Mouse (Mus musculus): ENCODE data around the gene Batf2. TPM values are rescaled to one million over a fixed set of nuclear protein-coding genes. Genes with fewer than 3 reads are reported as not detected.

Batf2 gene
- not detected in 2 replicates for polyA plus RNA-seq (2016; fragmentation: Nextera tagmentation; extraction: Ambion mirVana)

GRCm38 (mm10) chr19:6140678-6141393 lies at the start of gene Batf2:
Gene Batf2, plus strand, starts transcription at chr19:6140983.
- Histone ChIP-seq H3K4me3 (peak within 1 kb of the TSS; percentile 88), H3K9me3 (no peaks in the 10 kb centered on the region), H3K36me3 (replicated peaks) (peaks cover 29% of the 10 kb centered on the region), H3K4me1 (peaks cover 22% of the 10 kb centered on the region), H3K27ac (replicated peaks) (peak within 1 kb of the TSS; percentile 99), H3K27me3 (replicated peaks; ENCODE audit: low read depth, poor library complexity, severe bottlenecking) (no peaks in the 10 kb centered on the region)
- peak; percentile 96 for DNase-seq (ENCODE audit: low spot score)
- WGBS: under 1% methylated on average over 68 of the region's 68 CpGs

DNA sequence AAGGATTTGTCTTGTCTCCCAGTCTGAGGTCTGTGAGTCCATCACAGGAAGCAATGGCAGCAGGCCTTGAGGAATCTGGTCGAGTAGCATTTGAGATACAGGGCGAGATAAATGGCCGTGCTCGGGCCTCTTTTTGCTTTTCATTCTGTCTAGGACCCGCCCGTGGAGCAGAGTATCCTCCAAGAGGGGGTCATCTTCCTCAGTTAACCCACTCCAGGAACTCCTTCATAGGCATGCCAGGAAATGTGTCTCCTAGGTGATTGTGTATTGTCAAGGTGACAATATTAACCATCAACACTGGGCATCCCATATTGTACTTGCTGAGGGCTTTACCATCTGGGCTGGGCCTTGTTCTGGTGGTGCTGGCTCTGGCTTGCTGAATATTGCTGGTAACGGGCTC lies 46.7 kb upstream of the Batf2 start, which contains the start of gene AC131692.1:
TSS of gene AC131692.1 (plus strand) at position 301 of the 400 bp plus-strand sequence.
- no peaks in the 10 kb centered on the region for H3K27me3 ChIP-seq (replicated peaks; ENCODE audit: low read depth, poor library complexity, severe bottlenecking)
- H3K36me3 ChIP-seq (replicated peaks): peaks cover 97% of the 10 kb centered on the region
- DNase-seq (ENCODE audit: low spot score): no peak
- no peaks in the 10 kb centered on the region for H3K9me3 ChIP-seq
- WGBS: 95% methylated on average over 7 of the region's 7 CpGs
- H3K4me1 ChIP-seq: no peaks in the 10 kb centered on the region
- no peak within 1 kb of the TSS for H3K27ac ChIP-seq (replicated peaks)
- H3K4me3 ChIP-seq: no peak within 1 kb of the TSS

DNA sequence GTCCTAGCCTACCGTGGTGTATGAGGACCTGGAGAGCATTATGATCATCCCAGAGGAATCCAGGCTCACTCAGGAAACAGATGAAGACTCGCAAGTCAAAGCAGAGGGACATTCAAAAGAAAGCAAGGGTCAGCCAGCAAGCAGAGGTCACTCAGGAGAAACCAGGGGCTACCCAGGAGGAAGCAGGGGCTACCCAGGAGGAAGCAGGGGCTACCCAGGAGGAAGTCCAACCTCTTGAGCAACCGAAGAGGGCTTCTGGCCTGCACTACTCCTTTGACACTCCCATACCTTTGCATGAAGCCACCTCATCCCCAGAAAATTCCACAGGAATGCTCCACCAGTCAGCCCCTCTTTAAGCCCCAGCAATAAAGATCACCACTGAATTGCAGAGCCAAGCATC lies 42.9 kb upstream of the Batf2 start:
- no peak for DNase-seq (ENCODE audit: low spot score)
- Histone ChIP-seq H3K27me3 (replicated peaks; ENCODE audit: low read depth, poor library complexity, severe bottlenecking) (no peaks in the 10 kb centered on the region), H3K9me3 (no peaks in the 10 kb centered on the region), H3K4me1 (peaks cover 15% of the 10 kb centered on the region), H3K4me3 (no peak overlapping the region), H3K27ac (replicated peaks) (no peak overlapping the region), H3K36me3 (replicated peaks) (peaks cover 73% of the 10 kb centered on the region)
- 92% methylated on average over 3 of the region's 3 CpGs for WGBS

- Histone ChIP-seq H3K9me3 (no peaks in the 10 kb centered on the region), H3K4me3 (no peak overlapping the region), H3K4me1 (peaks cover 21% of the 10 kb centered on the region), H3K36me3 (replicated peaks) (peaks cover 45% of the 10 kb centered on the region), H3K27me3 (replicated peaks; ENCODE audit: low read depth, poor library complexity, severe bottlenecking) (no peaks in the 10 kb centered on the region), H3K27ac (replicated peaks) (no peak overlapping the region; the same call in 1 of the 2 replicates)
- WGBS: 32% methylated on average over 6 of the region's 6 CpGs
- DNase-seq (ENCODE audit: low spot score): peak; percentile 26
Observed at GRCm38 (mm10) chr19:6101186-6101585, 39.6 kb upstream of the Batf2 start.

DNA sequence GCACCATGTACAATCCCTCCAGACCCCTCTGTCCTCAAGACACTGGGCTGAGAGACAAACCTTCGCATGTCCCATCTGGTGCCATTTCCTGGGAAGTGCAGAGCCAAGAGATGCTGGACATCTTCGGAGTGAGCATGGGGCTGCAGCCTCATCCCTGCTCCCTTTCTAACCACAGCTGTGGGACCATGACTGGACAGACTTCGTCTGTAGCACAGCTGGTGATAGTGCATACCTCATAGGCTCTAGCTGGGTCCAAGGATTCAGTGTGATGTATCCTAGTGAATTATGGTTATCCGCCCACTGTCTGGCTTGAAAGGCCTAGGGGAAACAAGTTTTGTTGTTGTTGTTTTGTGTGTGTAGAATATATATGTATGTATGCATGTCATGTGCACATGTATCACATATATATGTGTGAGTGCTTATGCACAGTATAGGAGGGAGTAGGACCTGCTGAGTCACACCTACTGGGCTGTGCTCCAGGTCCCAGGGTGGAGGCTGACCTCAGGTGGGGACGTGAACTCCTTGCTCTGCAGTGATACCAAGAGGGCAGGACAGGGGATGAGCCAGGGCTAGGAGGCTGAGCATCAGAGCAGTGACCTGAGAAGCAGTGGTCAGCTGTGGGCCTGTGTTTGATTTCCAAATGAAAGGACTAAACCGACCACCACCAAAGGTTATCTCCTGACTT lies 38.5 kb upstream of the Batf2 start:
- WGBS: 80% methylated on average over 6 of the region's 6 CpGs
- Histone ChIP-seq H3K36me3 (replicated peaks) (peaks cover 35% of the 10 kb centered on the region), H3K27me3 (replicated peaks; ENCODE audit: low read depth, poor library complexity, severe bottlenecking) (no peaks in the 10 kb centered on the region), H3K4me3 (no peak overlapping the region), H3K27ac (replicated peaks) (peak overlapping the region; percentile 70), H3K4me1 (peaks cover 27% of the 10 kb centered on the region), H3K9me3 (no peaks in the 10 kb centered on the region)
- DNase-seq (ENCODE audit: low spot score): no peak

DNA sequence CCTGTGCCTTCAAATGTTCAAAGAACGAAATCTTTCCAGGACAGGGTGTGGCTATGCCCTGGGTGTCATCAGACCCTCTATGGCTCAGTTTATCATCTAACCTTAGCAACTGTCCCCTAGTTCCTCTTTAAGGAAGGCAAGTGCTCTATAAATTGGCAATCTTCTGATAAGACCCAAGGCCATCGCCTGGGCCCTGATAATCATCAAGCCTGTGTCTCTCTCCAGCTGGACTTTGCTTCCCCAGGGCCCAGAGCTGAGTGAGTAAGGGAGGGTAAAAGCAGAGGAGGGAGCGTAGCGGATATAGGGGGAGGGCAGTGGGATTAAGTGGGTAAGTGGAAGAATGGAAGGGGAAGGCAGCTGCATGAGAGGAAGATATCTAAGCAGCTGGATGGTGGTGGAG lies 36.3 kb upstream of the Batf2 start:
- DNase-seq (ENCODE audit: low spot score): no peak
- Histone ChIP-seq H3K4me1 (peaks cover 27% of the 10 kb centered on the region), H3K4me3 (no peak overlapping the region), H3K27me3 (replicated peaks; ENCODE audit: low read depth, poor library complexity, severe bottlenecking) (no peaks in the 10 kb centered on the region), H3K9me3 (no peaks in the 10 kb centered on the region), H3K36me3 (replicated peaks) (peaks cover 21% of the 10 kb centered on the region), H3K27ac (replicated peaks) (no peak overlapping the region)
- 83% methylated on average over 4 of the region's 4 CpGs for WGBS

DNA sequence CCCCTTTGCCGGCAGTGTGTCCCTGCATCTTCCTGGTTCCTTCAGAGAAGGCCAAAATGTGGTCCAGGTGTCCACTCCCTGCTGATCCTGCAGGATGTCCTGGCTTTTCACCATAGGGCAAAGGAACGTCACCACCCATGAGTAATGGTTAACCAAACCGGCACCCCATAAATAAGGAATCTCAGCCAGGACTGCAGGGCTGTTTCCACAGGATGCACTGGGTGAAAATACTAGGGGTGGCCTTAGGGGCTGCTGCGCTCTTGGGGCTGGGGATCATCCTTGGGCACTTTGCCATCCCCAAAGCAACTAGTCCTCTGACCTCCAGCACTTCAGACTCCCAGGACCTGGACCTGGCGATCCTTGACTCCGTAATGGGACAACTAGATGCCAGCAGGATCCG lies 35.2 kb upstream of the Batf2 start, which contains the start of gene Naaladl1:
TSS of gene Naaladl1 (plus strand) at position 197 of the 400 bp plus-strand sequence.
- Histone ChIP-seq H3K27ac (replicated peaks) (no peak within 1 kb of the TSS), H3K4me1 (peaks cover 25% of the 10 kb centered on the region), H3K36me3 (replicated peaks) (0 out of 2 replicates have a peak, but pooled peaks cover 11% of the 10 kb centered on the region), H3K9me3 (no peaks in the 10 kb centered on the region), H3K27me3 (replicated peaks; ENCODE audit: low read depth, poor library complexity, severe bottlenecking) (no peaks in the 10 kb centered on the region), H3K4me3 (0 out of 2 replicates have a peak within 1 kb of the TSS, but pooled peaks have one; percentile 8)
- no peak for DNase-seq (ENCODE audit: low spot score)
- 87% methylated on average over 7 of the region's 7 CpGs for WGBS

GRCm38 (mm10) chr19:6113116-6113515 lies 27.7 kb upstream of the Batf2 start:
- peaks cover 64% of the 10 kb centered on the region for H3K36me3 ChIP-seq (replicated peaks)
- no peak overlapping the region for H3K27ac ChIP-seq (replicated peaks)
- no peak overlapping the region for H3K4me3 ChIP-seq
- DNase-seq (ENCODE audit: low spot score): no peak
- 75% methylated on average over 6 of the region's 6 CpGs for WGBS
- no peaks in the 10 kb centered on the region for H3K27me3 ChIP-seq (replicated peaks; ENCODE audit: low read depth, poor library complexity, severe bottlenecking)
- H3K9me3 ChIP-seq: no peaks in the 10 kb centered on the region
- peaks cover 13% of the 10 kb centered on the region for H3K4me1 ChIP-seq

GRCm38 (mm10) chr19:6116113-6116850 lies 24.5 kb upstream of the Batf2 start:
- no peak overlapping the region for H3K27ac ChIP-seq (replicated peaks)
- WGBS: 89% methylated on average over 15 of the region's 15 CpGs

GRCm38 (mm10) chr19:6117346-6117985 lies 23.3 kb upstream of the Batf2 start:
- Histone ChIP-seq H3K9me3 (no peaks in the 10 kb centered on the region), H3K36me3 (replicated peaks) (peaks cover 51% of the 10 kb centered on the region), H3K27ac (replicated peaks) (peak overlapping the region; percentile 92), H3K4me1 (peaks cover 38% of the 10 kb centered on the region), H3K27me3 (replicated peaks; ENCODE audit: low read depth, poor library complexity, severe bottlenecking) (no peaks in the 10 kb centered on the region), H3K4me3 (peak overlapping the region; percentile 94)
- 6% methylated on average over 32 of the region's 32 CpGs for WGBS
- no peak for DNase-seq (ENCODE audit: low spot score)

More at GRCm38 (mm10) chr19:6116113-6116850, 24.5 kb upstream of the Batf2 start:
- Histone ChIP-seq H3K27me3 (replicated peaks; ENCODE audit: low read depth, poor library complexity, severe bottlenecking) (no peaks in the 10 kb centered on the region), H3K4me3 (peak overlapping the region; percentile 94), H3K36me3 (replicated peaks) (peaks cover 60% of the 10 kb centered on the region), H3K4me1 (peaks cover 30% of the 10 kb centered on the region), H3K9me3 (no peaks in the 10 kb centered on the region)
- DNase-seq (ENCODE audit: low spot score): no peak

- Histone ChIP-seq H3K9me3 (no peaks in the 10 kb centered on the region), H3K4me3 (peak within 1 kb of the TSS; percentile 94), H3K4me1 (peaks cover 38% of the 10 kb centered on the region), H3K27ac (replicated peaks) (peak within 1 kb of the TSS; percentile 92), H3K27me3 (replicated peaks; ENCODE audit: low read depth, poor library complexity, severe bottlenecking) (no peaks in the 10 kb centered on the region), H3K36me3 (replicated peaks) (peaks cover 44% of the 10 kb centered on the region)
- peak; percentile 92 for DNase-seq (ENCODE audit: low spot score)
- under 1% methylated on average over 77 of the region's 77 CpGs for WGBS
Observed at GRCm38 (mm10) chr19:6117986-6118676, 22.7 kb upstream of the Batf2 start, which contains the start of gene Sac3d1. Gene Sac3d1, minus strand, starts transcription at chr19:6118650.
